Mouse (Mus musculus) kidney, postnatal 14 days (tissue): ENCODE measurements at regions not wholly inside any gene's neighbourhood (a gene's known extent, or its start where the extent isn't known, plus 50 kb on each side); places are given as distances from the start of the nearest gene placed in this dataset.

Experiments
- DNase-seq: peaks from one replicate; pipeline ENCODE4 v3.0.0; 2022; ENCODE audit warnings: mixed read lengths

GRCm38 (mm10) chr19:36235131-36235530 is 113.0 kb upstream of the Pcgf5 start:
- DNase-seq, result no peak

DNA sequence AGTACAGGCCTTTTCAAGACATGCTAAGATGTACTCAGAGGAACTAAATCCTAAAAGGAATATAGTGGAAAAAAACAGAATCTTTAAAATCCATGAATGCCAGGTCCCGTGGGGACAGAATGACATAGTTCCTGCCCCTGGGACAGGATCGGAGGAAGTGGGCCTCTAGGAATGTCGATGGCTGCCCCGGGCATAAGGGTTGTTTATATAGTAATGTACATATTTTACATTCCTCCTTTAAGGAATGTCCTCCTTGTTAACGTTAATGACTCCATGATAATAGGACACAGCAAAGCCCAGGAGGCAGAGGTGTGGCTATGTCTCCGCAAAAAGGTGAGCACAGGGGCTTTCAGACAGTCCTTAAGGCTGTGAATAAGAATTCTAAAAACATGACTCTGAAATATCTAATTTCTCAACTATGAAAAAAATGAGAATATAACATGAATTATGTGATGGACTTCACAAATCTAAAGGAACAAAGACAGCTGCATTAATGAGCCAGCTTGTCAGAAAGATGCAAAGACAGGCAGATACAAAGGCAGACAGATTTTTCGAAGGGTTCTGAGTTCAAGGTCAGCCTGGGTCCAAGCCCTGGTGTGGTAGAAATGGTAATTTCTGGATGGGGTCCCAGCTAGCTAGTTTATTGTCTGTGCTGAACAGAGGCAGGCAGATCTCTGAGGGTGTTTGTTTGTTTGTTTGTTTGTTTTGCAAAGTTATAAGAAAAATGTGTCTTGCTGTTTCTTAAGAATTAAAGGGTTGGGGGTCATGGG is 111.3 kb upstream of the Pcgf5 start:
- no peak for DNase-seq

DNA sequence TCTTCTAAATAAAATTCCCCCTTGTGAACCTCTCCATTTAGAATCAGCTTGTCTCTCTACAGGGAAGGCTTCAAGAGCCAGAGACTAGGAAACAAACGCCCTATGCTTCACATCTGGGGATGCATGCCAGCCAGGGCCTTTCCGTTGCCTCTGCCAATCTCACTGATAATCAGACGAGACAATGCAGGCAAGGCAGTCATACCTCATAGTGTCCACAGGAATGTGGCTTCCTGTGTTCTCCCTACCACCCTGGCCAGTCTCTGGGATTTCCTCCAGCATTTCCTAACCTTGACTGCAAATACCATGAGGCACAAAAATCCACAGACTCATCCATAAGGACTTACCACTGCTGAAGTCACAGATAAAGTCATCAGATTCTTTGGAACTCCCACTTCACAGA is 110.4 kb upstream of the Pcgf5 start:
- DNase-seq, result no peak

DNA sequence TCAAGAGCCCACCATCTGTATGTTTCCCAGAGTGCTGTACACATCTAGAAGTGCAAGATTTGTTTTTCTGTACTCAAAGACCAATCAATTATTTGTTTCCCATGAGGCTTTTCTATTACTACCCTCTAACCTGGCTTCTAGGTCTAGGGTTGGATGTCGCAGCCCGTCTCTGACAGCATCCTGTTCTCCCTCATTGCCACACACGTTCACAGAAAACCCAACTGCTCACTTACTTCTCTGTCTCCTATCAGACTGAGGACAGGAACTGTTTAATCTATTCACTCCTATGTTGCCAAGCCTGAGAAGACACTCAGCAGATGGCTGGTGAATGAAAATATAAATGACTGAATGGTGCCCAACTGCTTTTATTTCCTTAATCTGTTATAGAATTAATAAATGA is 109.6 kb upstream of the Pcgf5 start:
- DNase-seq, result no peak

DNA sequence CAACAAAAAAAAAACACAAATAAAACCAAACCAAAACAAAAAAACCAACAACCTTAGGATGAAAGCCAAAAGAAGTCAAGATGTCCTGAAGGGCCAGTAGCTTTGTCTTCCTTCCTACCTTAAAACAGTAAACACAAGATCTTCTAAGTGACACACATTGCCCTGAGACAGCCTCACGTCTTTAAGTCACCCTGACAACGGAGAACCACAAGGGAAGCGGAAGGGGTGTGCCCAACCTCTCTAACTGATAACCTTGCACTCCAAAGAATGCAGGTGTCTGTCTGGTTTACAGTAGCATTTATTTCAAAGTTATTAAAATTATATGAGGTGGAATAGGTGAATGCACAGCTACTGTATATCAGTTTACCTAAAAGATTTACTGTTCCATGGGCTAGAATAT is 105.7 kb upstream of the Pcgf5 start:
- no peak for DNase-seq

- no peak for DNase-seq
Measured at GRCm38 (mm10) chr19:36242946-36243345, 105.2 kb upstream of the Pcgf5 start.

- no peak for DNase-seq
Measured at GRCm38 (mm10) chr19:36252522-36252921, 95.6 kb upstream of the Pcgf5 start.

DNA sequence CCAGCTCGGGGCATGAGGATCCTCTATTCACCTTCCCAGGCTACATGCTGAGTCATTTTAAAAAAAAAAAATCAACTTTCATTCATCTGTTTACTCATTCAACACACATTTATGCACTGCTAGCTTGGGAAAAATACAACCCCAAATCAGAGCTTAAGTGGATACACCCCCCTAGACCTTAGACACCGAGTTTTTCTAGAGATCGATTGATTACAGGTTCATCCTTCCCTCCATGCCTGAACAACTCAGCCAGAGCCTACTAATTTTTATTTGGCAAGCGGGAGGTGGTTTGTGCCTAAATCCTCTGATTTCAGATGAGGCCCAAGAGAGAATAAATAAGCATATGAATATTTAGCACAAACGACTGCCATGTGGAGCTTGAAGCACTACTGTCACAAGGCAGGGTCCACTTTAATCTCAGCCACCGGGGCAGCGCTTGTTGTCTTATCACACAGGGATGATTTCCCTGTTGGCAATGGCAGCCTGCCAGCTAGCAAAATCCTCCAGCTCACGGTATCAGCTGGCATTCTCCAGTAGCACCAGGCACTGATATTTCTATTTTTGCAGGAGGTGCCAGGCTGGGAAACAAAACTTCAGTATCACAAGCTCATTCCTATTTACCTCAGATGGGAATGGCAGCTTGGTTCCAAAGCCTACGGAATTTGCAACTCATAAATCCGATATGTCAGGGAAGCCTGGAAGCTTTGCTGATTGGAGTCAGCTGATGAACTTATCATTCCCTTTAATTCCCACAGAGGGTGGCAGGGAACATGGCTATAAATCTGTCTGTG is 90.2 kb upstream of the Pcgf5 start:
- DNase-seq, result no peak

DNA sequence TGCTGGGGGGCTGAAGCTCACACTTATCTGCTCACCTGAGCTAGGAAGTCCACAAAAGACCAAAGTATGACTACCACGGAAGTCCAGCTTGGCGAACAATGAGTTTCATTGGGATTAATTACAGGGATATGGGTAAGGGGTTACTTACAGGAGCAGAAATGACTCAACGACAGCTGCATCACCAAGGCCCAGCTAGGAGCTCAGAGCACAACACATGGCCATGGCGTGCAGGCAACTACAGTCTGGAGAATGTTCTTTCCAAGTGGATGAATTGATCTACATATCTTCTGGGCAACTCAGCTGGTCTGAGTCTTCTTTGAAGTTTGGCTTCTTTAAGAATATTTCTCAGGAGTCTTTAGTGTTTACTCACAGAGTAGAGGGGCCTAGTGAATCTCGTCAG is 86.3 kb upstream of the Pcgf5 start:
- DNase-seq, result no peak

- no peak for DNase-seq
Measured at GRCm38 (mm10) chr19:36263923-36264322, 84.2 kb upstream of the Pcgf5 start.

GRCm38 (mm10) chr19:36264397-36264796 is 83.7 kb upstream of the Pcgf5 start:
- DNase-seq, result no peak

DNA sequence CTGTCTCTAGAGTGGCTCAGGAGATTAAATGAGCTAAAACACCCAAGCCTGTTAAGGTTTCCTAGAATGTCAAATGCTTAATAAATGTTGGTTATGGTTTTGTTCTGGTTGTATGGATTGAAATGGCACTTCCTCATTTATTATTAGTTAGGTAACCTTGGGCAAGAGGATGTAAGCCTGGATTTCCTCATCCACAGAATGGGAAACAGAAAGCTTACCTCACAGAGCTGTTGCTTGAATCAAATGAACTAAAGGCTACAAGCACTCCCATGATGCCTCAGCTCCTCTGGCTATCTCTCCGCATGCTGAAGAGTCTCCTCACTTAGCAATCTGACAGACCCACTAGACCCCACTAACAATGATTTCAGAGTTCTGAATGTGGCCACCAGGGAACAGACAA is 82.8 kb upstream of the Pcgf5 start:
- no peak for DNase-seq

- DNase-seq, result no peak
Measured at GRCm38 (mm10) chr19:36266346-36266745, 81.8 kb upstream of the Pcgf5 start.

DNA sequence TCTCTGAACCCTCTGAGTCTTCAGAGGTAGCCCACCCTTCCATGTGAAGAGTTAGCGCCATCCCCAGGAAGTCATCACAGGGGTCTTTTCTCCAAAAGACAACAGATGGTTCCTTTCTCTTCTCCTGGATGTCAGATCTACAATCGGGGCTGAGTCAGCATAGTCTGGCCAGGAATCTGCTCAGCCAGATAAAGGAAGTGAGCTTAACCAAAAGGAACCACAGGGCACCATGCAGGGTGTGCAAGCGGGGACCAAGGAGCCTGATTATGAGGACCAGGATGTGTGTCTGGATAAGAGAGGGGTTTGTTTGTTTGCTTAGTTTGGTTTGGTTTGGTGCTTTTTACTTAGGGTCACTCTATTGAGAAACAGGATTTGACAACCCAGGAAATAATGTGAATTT is 74.6 kb upstream of the Pcgf5 start:
- DNase-seq, result no peak

GRCm38 (mm10) chr19:36285465-36285864 is 62.6 kb upstream of the Pcgf5 start:
- DNase-seq, result no peak

GRCm38 (mm10) chr19:36290778-36291177 is 57.3 kb upstream of the Pcgf5 start:
- DNase-seq, result no peak

- DNase-seq, result no peak
Measured at GRCm38 (mm10) chr19:36293177-36293969, 54.7 kb upstream of the Pcgf5 start.
